Mouse (Mus musculus) bone marrow macrophage, adult 2 months (primary cell): Measurements from ENCODE around the gene Tmem184b. TPM values are rescaled to one million over a fixed set of nuclear protein-coding genes. Genes with fewer than 3 reads are reported as not detected.

Source experiments
- H3K27ac ChIP-seq: 2 replicates; pipeline ENCODE4 v1.5.1; 2012; ENCODE audit warnings: low read depth, low read length; ENCODE audit not compliant: insufficient read depth
- H3K4me1 ChIP-seq: 2 replicates; pipeline ENCODE4 v1.6.1; 2012; ENCODE audit warnings: low read length; ENCODE audit not compliant: control insufficient read depth, insufficient read depth
- H3K4me3 ChIP-seq: 2 replicates; pipeline ENCODE4 v1.5.1; 2012; ENCODE audit warnings: mild to moderate bottlenecking, low read length, moderate library complexity; ENCODE audit not compliant: insufficient read depth
- CTCF ChIP-seq: IDR thresholded peaks from 2 replicates; pipeline ENCODE4 v1.5.1; 2012; ENCODE audit warnings: low read depth, mild to moderate bottlenecking, low read length, moderate library complexity
- POLR2A ChIP-seq: IDR thresholded peaks from 2 replicates; pipeline ENCODE4 v1.6.1; 2012; ENCODE audit warnings: mild to moderate bottlenecking, low read depth, low read length, borderline replicate concordance
- polyA plus RNA-seq: library from polyadenylated mRNA; stranded (reverse); fragments of >200 nt; gene quantifications from 2 replicates; pipeline ENCODE4 v1.2.4, GENCODE M21; 2012; ENCODE audit not compliant: missing spikeins, insufficient read depth, insufficient read length

Gene Tmem184b
- polyA plus RNA-seq, 1 experiment = 51.2 TPM

GRCm38 (mm10) chr15:79329979-79330363 is 73.4 kb downstream of the Tmem184b start:
- no peak overlapping the region for H3K27ac ChIP-seq
- TF ChIP-seq POLR2A (no peak), CTCF (no peak)
- peaks cover 44% of the 10 kb centered on the region for H3K4me1 ChIP-seq
- H3K4me3 ChIP-seq = no peak overlapping the region

GRCm38 (mm10) chr15:79329346-79329978 is 73.9 kb downstream of the Tmem184b start:
- H3K4me3 ChIP-seq = no peak overlapping the region
- no peak for TF ChIP-seq CTCF
- TF ChIP-seq POLR2A = no peak
- peaks cover 44% of the 10 kb centered on the region for H3K4me1 ChIP-seq
- no peak overlapping the region for H3K27ac ChIP-seq

GRCm38 (mm10) chr15:79328939-79329275 is 74.5 kb downstream of the Tmem184b start:
- 0 out of 2 replicates have a peak overlapping the region, but pooled peaks have one; percentile 60 for H3K27ac ChIP-seq
- no peak for TF ChIP-seq CTCF
- no peak for TF ChIP-seq POLR2A
- H3K4me1 ChIP-seq = peaks cover 48% of the 10 kb centered on the region
- no peak overlapping the region for H3K4me3 ChIP-seq

- TF ChIP-seq POLR2A (no peak), CTCF (no peak)
- H3K4me1 ChIP-seq = peaks cover 46% of the 10 kb centered on the region
- peak within 1 kb of the TSS; percentile 76 for H3K27ac ChIP-seq
- H3K4me3 ChIP-seq = peak within 1 kb of the TSS; percentile 78
These were observed 75.1 kb downstream of the Tmem184b start, which contains the start of gene Pla2g6 for GRCm38 (mm10) chr15:79328058-79328938. Pla2g6 (minus strand) TSS chr15:79328390.

GRCm38 (mm10) chr15:79326971-79327961 is 76.1 kb downstream of the Tmem184b start:
- TF ChIP-seq POLR2A = no peak
- no peak for TF ChIP-seq CTCF
- Histone ChIP-seq H3K27ac (peak overlapping the region; percentile 76), H3K4me1 (peaks cover 53% of the 10 kb centered on the region)

GRCm38 (mm10) chr15:79326264-79326663 is 77.1 kb downstream of the Tmem184b start:
- no peak overlapping the region for H3K27ac ChIP-seq
- H3K4me1 ChIP-seq = peaks cover 59% of the 10 kb centered on the region
- peak overlapping the region; percentile 2; the same call in 1 of the 2 replicates for H3K4me3 ChIP-seq

More at GRCm38 (mm10) chr15:79326971-79327961, 76.1 kb downstream of the Tmem184b start:
- H3K4me3 ChIP-seq = peak overlapping the region; percentile 78

GRCm38 (mm10) chr15:79325742-79326141 is 77.6 kb downstream of the Tmem184b start:
- H3K4me3 ChIP-seq = no peak overlapping the region
- no peak for TF ChIP-seq POLR2A
- H3K4me1 ChIP-seq = peaks cover 57% of the 10 kb centered on the region
- H3K27ac ChIP-seq = no peak overlapping the region

More at GRCm38 (mm10) chr15:79326264-79326663, 77.1 kb downstream of the Tmem184b start:
- no peak for TF ChIP-seq CTCF
- no peak for TF ChIP-seq POLR2A

- H3K27ac ChIP-seq = peak overlapping the region; percentile 64
- no peak overlapping the region for H3K4me3 ChIP-seq
These were observed 79.0 kb downstream of the Tmem184b start for GRCm38 (mm10) chr15:79324373-79324772.

GRCm38 (mm10) chr15:79323791-79324155 is 79.6 kb downstream of the Tmem184b start:
- H3K4me3 ChIP-seq = no peak overlapping the region
- TF ChIP-seq POLR2A (no peak), CTCF (no peak)
- H3K4me1 ChIP-seq = peaks cover 49% of the 10 kb centered on the region
- peak overlapping the region; percentile 64 for H3K27ac ChIP-seq

More at GRCm38 (mm10) chr15:79324373-79324772, 79.0 kb downstream of the Tmem184b start:
- H3K4me1 ChIP-seq = peaks cover 49% of the 10 kb centered on the region
- TF ChIP-seq CTCF (no peak), POLR2A (no peak)
